Mouse (Mus musculus) lung, adult 18-20 months (tissue): Measurements from ENCODE around the gene Slc12a9.
"Not testable (repeated sequence)": the region's sequence is repeated elsewhere in the genome, so short reads cannot be mapped to it uniquely, and the experiment has no call there.

ENCODE experiments used
- DNase-seq, 2 experiments: peaks; one replicate each; pipeline ENCODE4 v3.0.0; 2022; ENCODE audit warnings: mixed read lengths in 2 of 2

Gene Slc12a9

DNA sequence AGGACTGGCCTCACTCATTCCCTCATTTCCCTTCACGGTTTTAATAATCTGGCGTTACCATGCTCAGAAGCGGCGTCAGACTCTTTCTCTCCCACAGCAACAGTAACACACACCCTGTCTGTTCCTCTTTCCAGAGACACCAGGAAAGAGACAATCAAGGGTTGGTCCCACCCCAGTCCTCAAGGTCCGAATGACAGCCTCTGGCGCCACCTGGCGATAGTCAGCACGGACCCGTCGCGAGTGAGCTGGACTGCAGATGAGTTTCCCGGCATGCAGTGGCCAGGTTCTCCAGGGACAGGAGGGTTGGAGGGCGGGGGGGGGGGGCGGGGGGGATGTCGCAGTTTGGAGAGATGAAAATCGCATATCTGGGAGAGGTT, 46.8 kb downstream of the Slc12a9 start:
- DNase-seq: peak; percentile 84 to 88

DNA sequence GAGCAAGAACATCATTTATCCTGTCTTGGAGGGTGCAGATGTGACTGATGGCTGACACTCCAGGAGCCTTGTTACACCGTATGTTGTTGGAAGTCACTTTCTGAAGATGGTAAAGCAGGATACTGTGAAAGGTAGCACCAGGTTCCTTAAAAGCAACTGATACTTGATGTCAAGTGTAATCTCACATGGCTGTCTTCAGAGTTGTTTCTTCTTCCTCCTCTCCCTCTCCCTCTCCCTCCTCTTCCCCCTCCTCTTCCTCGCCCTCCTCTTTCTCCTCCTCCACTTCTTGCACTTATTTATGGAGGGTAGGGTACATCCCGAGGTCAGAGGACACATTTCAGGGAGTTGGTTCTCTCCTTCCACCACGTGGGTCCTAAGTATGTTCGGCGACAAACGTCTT, 47.4 kb downstream of the Slc12a9 start:
- DNase-seq: no peak

DNA sequence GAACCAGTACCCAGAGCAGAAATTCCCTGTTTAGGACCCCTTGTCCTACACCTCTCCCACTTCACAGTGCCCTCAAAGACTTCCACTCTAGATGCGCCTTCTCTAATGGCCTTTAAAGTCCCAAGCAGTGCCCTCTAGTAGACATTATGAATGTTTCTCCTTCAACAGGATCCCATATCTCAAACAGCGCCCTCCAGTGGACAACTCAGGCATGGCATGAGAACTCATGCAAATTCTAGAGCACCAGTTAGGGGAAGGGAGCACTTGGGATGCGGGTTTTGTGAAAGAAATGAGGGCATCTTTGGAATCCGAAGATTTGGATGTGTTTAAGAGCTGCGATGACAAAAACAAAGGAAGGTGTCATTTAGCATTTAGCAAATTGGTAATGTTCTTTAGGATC, 48.4 kb downstream of the Slc12a9 start:
- DNase-seq: no peak

DNA sequence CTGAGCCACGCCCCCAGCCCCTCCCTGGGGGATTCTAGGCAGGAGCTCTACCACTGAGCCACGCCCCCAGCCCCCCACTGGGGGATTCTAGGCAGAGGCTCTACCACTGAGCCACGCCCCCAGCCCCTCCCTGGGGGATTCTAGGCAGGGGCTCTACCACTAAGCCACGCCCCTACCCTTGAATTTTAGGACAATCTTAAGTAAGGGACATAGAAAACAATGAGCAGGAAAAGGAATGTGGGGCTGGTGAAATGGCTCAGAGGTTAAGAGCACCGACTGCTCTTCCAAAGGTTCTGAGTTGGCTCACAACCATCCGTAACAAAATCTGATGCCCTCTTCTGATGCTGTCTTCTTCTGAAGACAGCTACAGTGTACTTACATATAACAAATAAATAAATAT, 49.0 kb downstream of the Slc12a9 start:
- DNase-seq: not testable (repeated sequence)

DNA sequence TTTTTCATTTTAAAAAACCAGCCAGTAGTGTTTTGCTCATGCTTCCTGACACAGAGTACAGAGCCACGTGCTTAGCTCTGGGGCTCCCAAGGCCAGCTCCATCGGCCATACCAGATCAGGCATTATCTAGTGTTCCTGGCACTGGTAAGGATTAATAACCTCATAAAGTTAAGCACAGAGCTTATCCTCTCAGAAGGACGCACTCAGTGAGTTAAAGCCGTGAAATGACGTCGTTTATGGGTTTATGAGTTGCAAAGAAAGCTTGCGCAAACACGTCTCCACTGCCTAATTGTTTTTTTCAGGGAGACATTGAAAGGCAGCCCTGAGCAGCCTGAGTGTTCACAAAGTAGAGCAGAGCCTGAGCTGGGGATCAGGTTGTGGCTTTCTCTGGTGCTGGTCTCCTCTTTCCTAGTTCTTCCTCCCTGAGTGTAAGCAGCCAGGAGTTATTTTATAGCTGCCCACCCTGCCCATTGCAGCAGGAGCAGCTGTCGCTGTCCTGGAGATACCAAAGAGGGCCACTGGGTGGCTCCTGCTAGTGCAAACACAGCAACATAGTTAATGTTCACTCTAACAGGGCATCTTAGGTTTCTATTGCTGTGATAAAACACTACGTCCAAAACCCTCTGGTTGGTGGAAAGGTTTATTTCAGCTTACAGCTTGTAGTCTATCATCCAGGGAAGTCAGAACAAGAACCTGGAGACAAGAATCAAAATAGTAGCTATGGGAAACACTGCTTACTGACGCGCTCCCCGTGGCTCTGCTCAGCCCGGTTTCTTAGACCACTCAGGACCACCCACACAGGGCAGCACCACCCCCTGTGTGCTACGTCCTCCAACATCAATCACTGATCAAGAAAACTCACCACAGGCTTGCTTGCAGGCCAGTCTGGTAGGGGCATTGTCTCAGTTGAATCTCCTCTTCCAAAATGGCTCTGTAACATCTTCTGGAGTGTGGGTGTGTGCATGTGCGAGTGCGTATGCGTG, 55.7 kb downstream of the Slc12a9 start:
- DNase-seq: no peak

- no peak for DNase-seq
These were observed 65.1 kb downstream of the Slc12a9 start for GRCm38 (mm10) chr5:137268131-137268910.

- no peak for DNase-seq
These were observed 68.6 kb downstream of the Slc12a9 start for GRCm38 (mm10) chr5:137264787-137265186.
